Mouse (Mus musculus): Measurements from ENCODE around the gene Hist1h2ae. TPM values are rescaled to one million over a fixed set of nuclear protein-coding genes. Genes with fewer than 3 reads are reported as not detected.

Hist1h2ae gene
- total RNA-seq, 2 experiments from 2014 or later, result 17.9 to 24.4 TPM

Other genes starting within 250 kb of the Hist1h2ae start
- gene Zfp322a, start 202.0 kb downstream of the Hist1h2ae start, total RNA-seq (2023), result 10 to 100 TPM; 14.1 to 14.9 TPM
- 1 to 10 TPM; 8.0 to 9.6 TPM for gene Abt1, start 147.4 kb downstream of the Hist1h2ae start, total RNA-seq (2023)
- not detected for gene Btn1a1, start 105.3 kb downstream of the Hist1h2ae start, total RNA-seq (2023)
- gene Btn2a2, start 82.4 kb downstream of the Hist1h2ae start, total RNA-seq (2023), result not detected
- 100 to 1,000 TPM; 288 to 289 TPM for gene Hist1h4h, start 40.2 kb downstream of the Hist1h2ae start, total RNA-seq (2023)
- 10 to 100 TPM; 13.0 to 16.8 TPM for gene Hist1h2af, start 37.3 kb downstream of the Hist1h2ae start, total RNA-seq (2023)
- gene Hist1h3g, start 35.8 kb downstream of the Hist1h2ae start, total RNA-seq (2023), result 1 to 10 TPM; 4.0 to 7.1 TPM
- 1 to 10 TPM; 5.8 to 8.7 TPM for gene Hist1h2bh, start 27.8 kb downstream of the Hist1h2ae start, total RNA-seq (2023)
- 10 to 100 TPM; 46.7 to 47.0 TPM for gene Hist1h3f, start 27.2 kb downstream of the Hist1h2ae start, total RNA-seq (2023)
- 100 to 1,000 TPM in 1 of 2 experiments, 10 to 100 TPM in 1; 82.9 to 103 TPM for gene Hist1h4f, start 19.6 kb downstream of the Hist1h2ae start, total RNA-seq (2023)
- gene Hist1h1d, start 18.0 kb downstream of the Hist1h2ae start, total RNA-seq (2023), result 10 to 100 TPM; 41.3 to 48.8 TPM
- gene Hist1h3e, start 8.9 kb downstream of the Hist1h2ae start, total RNA-seq (2023), result 100 to 1,000 TPM; 229 to 249 TPM
- gene Hist1h2bg, start 176 bp upstream of the Hist1h2ae start, total RNA-seq (2023), result 100 to 1,000 TPM; 418 to 452 TPM
- 100 to 1,000 TPM; 146 to 182 TPM for gene Hist1h2bf, start 3.0 kb upstream of the Hist1h2ae start, total RNA-seq (2023)
- 10 to 100 TPM; 32.0 to 39.2 TPM for gene Hist1h2ad, start 3.2 kb upstream of the Hist1h2ae start, total RNA-seq (2023)
- gene Hist1h3d, start 4.5 kb upstream of the Hist1h2ae start, total RNA-seq (2023), result 10 to 100 TPM; 24.7 to 26.8 TPM
- 100 to 1,000 TPM; 179 to 193 TPM for gene Hist1h4d, start 10.4 kb upstream of the Hist1h2ae start, total RNA-seq (2023)
- 10 to 100 TPM; 24.2 to 27.4 TPM for gene Hist1h2be, start 49.9 kb upstream of the Hist1h2ae start, total RNA-seq (2023)
- gene Hist1h1e, start 51.3 kb upstream of the Hist1h2ae start, total RNA-seq (2023), result 100 to 1,000 TPM; 580 to 629 TPM
- 10 to 100 TPM; 16.6 to 18.1 TPM for gene Hist1h2ac, start 112.7 kb upstream of the Hist1h2ae start, total RNA-seq (2023)
- 10 to 100 TPM; 36.5 to 38.0 TPM for gene Hist1h2bc, start 113.0 kb upstream of the Hist1h2ae start, total RNA-seq (2023)
- gene Hist1h1t, start 124.6 kb upstream of the Hist1h2ae start, total RNA-seq (2023), result under 1 TPM in 1 of 2 experiments, not detected in 1; 0.73 TPM
- gene Hist1h4c, start 127.2 kb upstream of the Hist1h2ae start, total RNA-seq (2023), result 100 to 1,000 TPM; 164 to 221 TPM
- gene Hfe, start 139.6 kb upstream of the Hist1h2ae start, total RNA-seq (2023), result 100 to 1,000 TPM; 136 to 146 TPM
- gene Hist1h1c, start 167.6 kb upstream of the Hist1h2ae start, total RNA-seq (2023), result 1,000 to 10,000 TPM; 1,025 to 1,075 TPM
- gene Hist1h3c, start 174.4 kb upstream of the Hist1h2ae start, total RNA-seq (2023), result 1 to 10 TPM; 5.7 to 5.9 TPM
- gene Hist1h2bb, start 175.5 kb upstream of the Hist1h2ae start, total RNA-seq (2023), result 10 to 100 TPM; 58.8 to 70.5 TPM
- gene Hist1h2ab, start 179.9 kb upstream of the Hist1h2ae start, total RNA-seq (2023), result 10 to 100 TPM; 44.8 to 51.5 TPM
- 10 to 100 TPM; 32.0 to 33.9 TPM for gene Hist1h3b, start 181.0 kb upstream of the Hist1h2ae start, total RNA-seq (2023)
- 100 to 1,000 TPM in 1 of 2 experiments, 10 to 100 TPM in 1; 84.1 to 109 TPM for gene Hist1h4b, start 185.8 kb upstream of the Hist1h2ae start, total RNA-seq (2023)
- gene Hist1h4a, start 190.0 kb upstream of the Hist1h2ae start, total RNA-seq (2023), result 100 to 1,000 TPM; 158 to 172 TPM
- 100 to 1,000 TPM; 333 to 340 TPM for gene Hist1h3a, start 191.2 kb upstream of the Hist1h2ae start, total RNA-seq (2023)
- gene Hist1h1a, start 192.4 kb upstream of the Hist1h2ae start, total RNA-seq (2023), result 10 to 100 TPM; 34.1 to 37.9 TPM
- not detected for gene Trim38, start 198.7 kb upstream of the Hist1h2ae start, total RNA-seq (2023)
- gene Slc17a2, start 235.8 kb upstream of the Hist1h2ae start, total RNA-seq (2023), result not detected

All from monocyte, adult 59 days (primary cell).